Mouse (Mus musculus): ENCODE data around the gene Inpp5a. TPM values are rescaled to one million over a fixed set of nuclear protein-coding genes. Genes with fewer than 3 reads are reported as not detected.
"Not testable (repeated sequence)": the region's sequence is repeated elsewhere in the genome, so short reads cannot be mapped to it uniquely, and the experiment has no call there.

Gene Inpp5a
- total RNA-seq, 2 experiments from 2014 or later = 80.9 to 101 TPM

DNA sequence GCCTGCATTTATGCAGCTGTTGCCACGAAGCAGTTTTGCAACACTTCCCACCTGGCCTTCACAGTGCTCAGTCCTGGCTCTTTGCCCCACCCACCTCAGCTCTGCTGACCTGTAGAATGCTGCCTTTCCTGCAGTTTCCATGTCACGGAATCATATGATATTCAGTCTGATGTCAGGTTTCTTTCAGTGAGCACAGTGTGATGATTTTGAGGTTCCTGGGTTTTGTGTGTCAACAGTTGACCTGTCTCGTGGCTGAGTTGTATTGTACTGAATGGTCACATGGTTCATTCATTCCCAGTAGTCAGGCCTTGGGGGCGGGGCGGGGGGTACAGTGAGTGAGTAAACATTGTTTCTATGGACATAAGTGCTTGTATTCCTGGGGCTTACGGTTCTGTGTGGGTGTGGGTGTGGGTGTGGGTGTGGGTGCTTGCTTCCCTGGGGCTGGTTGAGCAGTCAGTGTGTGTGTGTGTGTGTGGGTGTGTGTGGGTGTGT is 9.7 kb downstream of the Inpp5a start:
- no peak for DNase-seq (ENCODE audit: low spot score in 2 of 2)

DNA sequence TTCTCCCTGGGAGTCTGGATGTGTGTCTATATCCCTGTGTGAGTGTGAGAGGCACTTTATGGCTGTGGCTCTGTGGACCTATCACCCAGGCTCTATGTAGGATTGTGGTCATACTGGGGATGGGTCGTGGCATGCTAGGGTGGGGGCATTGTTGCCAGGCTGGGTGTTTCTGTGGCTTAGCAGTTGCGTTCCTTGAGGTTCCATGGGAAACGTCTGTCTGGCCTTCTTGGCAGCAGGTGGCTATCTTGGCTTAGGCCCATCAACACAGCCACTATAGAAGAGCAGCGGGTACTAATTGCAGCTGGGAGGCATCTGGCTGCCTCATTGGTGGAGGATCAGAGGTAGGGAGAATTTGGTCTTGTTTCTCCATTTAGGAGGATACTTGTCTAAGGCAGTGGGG is 10.7 kb downstream of the Inpp5a start:
- DNase-seq (ENCODE audit: low spot score in 2 of 2) = no peak

DNA sequence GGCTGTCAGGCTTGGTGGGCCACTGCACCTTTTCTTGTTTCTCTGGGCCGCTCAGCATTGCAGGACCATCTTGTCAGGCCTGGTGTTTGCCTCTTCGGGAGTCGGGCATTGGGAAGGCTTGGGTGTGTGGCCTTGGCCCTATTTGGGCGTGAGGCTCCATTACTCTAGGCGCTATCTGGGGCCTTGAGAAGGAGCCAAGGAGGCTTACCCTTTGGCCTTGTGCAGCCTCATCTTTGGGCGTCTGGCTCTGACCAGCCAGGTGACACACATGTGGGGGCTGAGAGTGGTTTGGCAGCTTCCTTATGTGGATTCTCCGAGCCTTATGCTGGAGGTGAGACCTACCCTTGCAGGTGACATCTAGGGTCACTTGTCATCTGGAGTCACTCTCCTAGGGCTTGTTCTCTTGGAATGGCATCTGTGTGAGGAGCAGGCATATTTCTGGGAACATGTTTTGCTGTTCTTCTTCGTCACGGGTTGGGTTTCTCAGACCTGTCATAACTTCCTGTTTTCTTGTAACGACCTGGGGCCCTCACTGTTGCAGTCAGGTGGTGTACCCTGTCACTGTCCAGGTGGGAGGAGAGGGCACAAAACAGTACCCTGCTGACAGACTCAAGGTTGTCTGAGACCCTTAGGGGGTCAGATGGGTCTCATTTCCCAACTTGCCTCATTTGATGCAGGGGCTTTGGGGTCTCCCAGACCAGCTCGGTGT is 11.2 kb downstream of the Inpp5a start:
- DNase-seq (ENCODE audit: low spot score in 2 of 2) = peak in 1 of 2 experiments; percentile 51

DNA sequence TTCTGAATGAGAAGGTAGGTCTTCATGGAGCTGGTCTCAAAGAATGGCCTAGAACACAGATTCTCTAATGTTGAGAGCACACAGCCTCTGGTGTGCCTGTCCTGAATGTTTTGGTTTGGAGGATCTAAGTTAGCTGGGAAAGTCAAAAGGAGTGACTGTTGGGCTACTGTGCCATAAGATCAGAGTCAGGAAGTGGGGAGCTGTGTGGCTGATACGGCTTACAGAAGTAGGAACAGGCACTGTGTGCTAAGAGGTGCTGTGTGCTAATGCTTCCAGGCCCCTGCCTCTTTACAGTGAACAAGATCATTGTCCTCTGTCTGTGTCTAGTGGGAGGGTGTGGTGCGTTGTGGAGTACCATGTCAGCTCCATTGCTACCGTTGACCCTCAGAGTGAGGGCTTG is 12.0 kb downstream of the Inpp5a start:
- DNase-seq (ENCODE audit: low spot score in 2 of 2) = no peak

DNA sequence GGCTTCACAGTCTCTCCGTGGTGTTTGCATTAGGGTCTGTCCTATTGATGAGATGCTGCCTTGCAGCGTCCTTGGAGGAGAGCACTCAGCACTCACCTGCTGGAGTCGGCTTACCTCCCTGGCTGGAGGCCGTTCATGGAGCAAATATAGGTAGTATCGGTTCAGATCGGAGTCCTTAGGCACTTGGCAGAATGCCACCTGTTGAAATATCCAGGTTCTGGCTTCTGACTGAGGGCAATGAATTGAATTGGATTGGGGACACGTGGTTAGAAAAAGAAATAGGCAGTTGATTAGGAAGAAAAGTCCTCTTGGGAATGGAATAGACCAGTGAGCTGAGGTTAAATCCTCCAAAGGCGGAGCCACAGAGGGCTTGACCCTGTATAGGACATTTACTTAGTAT is 12.9 kb downstream of the Inpp5a start:
- DNase-seq (ENCODE audit: low spot score in 2 of 2) = no peak

DNA sequence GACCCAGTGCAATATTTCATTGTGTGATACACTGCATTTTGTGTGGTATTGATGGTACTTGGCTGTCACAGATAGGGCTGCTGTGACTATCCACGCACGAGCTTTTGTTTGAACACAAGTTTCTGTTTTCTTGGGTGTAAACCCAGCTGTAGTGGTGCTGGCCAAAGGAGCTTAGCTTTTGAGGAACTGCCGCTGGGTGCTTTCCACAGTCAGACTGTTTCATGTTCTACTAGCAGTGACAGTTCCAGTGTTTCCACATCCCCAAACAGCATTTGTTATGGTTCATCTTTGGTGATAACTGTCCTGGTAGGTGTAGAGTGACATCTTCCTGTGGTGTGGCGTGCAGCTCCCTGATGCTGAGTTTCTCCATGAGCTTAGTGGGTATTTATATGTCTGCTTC is 13.8 kb downstream of the Inpp5a start:
- no peak for DNase-seq (ENCODE audit: low spot score in 2 of 2)

DNA sequence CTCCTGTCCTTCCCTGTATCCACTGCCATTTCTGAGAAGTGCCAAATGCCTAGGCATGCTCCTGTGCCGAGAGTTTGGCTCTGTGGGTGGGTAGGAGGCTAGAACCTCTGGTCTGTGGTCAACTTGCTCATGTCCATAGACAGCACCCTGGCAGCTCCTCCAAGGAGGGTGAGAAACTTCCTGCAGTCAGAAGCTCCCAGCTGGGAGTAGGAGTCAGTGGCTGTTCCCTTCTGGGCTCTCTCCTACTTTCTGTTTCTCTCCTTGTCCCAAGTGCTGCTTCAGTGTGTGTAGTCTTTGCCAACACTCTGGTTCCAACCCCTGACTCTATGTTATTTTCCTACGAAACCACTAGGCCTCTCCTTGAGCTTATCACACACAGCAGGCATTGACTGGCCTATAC is 17.7 kb downstream of the Inpp5a start:
- no peak for DNase-seq (ENCODE audit: low spot score in 2 of 2)

DNA sequence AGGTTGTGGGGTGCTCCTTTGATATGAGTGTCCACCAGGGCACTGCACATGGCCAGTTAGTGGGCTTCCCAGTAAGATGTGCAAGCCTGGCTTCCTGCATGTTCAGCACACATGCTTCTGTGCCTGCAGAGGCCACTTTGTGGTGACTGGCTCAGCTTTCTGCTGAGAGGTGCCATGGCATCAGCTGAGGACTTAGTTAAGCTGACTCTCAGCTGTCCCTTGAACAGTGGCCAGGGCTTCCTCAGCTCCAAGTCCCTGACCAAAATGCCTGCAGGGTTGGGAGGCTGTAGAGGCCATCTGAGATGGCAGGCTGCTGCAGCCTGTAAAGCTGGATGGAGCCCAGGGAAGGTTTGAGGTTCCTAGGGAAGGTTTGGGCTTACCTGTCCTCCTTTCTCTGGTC is 19.1 kb downstream of the Inpp5a start:
- DNase-seq (ENCODE audit: low spot score in 2 of 2) = no peak

DNA sequence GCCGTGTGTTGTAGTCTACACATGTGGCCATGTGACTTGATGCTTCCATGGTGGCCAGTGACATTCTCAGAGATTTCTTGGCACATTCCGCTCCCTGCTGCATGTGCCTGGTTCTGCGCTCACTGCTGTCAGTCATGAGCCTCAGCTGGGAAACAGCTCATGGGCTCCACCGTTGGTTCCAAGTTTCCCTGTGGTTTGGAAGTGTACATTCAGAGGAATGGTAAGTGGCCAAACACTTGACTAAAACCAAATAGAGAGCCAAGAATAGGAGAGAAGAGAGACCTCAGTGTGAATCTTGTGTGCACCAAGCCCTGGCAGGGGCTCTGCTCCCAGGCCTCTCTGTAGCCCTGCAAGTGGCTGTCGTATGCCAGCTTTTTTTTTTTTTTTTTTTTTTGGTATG is 21.0 kb downstream of the Inpp5a start:
- no peak for DNase-seq (ENCODE audit: low spot score in 2 of 2)

DNA sequence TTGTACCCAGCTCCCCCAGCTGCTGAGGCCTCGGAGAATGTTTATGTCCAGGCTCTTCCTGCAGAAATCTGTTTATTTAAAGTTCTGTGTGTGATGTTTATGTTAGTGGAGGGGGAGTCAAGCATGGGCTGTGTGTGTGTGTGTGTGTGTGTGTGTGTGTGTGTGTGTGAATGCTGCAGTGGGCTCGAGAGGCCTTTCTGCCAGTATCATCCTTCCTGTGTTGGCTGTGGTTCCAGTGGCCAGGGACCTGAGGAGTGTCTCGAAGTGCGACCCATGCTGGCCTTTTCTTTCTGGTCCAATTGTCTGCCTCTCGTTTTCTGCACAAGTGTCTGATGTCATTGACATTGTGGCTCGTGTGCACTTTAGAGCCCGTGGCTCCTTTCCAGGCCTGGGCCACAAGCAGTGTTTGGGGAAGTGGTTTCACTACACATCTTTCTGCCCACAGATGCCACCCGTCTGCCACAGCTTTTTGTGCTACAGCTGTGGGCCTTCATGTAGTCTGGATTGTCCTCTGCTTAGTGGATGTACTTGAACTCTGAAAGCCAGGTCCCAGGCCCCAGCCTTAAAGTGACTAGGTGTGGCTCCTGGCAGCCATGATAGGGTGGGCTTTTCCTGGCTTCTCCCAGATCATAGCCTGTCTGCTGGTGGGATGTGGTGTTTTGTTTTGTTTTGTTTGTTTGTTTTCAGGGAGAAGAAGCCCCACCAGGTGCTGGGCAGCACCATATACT is 23.5 kb downstream of the Inpp5a start:
- no peak for DNase-seq (ENCODE audit: low spot score in 2 of 2)

DNA sequence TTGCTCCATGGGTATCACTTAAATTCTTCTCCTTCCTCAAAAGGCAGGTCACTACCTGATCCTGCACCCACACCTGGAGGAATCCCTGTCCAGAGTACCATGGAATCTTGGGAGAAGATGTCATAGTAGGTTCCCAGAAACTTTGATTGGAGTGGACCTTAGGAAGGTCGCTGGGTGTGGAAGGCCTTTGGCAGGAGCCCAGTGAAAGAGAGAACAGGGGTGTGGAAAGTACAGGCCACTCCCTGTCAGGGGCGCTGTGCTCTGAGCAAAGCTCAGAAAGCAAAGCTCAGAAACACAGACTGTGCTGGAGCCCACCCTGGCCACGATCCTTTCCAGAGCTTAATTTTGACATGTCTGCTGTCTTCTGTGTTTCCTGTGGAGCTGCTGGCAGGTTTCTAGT is 24.5 kb downstream of the Inpp5a start:
- no peak for DNase-seq (ENCODE audit: low spot score in 2 of 2)

DNA sequence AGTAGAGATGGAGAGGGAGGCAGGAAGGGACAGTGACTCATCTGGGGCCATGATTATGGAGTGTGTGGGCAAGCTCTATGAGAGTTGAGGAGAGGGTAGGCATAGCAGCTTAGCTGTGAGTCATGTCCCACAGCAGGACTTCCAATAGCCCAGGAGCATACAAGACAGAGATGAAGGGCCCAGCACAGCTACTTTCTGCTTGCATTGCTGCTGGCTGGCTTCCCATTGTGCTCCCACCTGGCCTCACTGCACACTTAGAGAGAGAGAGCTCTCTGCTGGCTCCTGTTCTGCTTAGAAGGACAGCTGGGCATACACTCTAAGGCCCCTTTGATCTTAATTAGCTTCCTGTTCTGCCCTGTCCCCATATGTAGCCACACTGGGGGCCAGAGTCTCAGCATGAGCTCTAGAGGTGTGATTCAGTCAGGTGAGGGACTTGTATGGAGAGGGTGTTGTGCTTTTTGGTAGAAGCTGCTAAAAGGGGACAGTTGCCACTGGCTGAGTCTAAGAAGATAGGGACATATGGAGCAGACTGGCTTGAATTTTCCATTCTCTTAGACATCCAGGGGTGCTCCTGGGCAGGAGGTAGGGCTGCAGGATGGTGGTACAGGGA is 26.8 kb downstream of the Inpp5a start:
- DNase-seq (ENCODE audit: low spot score in 2 of 2) = no peak

DNA sequence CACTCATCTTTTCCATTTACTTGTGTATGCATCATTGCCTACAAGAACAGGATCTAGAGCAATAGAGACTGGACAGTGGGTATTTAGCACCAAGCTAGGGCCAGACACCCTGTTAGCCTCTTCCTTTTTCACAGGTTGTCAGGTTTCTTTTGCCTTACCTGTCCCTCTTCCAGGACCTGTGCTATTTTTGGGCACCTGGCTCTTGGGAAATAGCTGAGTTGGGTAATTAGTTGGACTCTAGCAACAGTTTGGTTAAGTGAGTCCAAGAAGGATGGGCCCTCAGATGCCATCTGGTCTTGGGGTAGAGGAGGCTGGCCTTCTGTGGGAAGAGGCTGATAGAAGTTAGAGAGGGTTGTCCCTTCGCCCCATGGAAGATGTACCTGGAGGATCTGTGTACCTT is 29.5 kb downstream of the Inpp5a start:
- no peak for DNase-seq (ENCODE audit: low spot score in 2 of 2)

DNA sequence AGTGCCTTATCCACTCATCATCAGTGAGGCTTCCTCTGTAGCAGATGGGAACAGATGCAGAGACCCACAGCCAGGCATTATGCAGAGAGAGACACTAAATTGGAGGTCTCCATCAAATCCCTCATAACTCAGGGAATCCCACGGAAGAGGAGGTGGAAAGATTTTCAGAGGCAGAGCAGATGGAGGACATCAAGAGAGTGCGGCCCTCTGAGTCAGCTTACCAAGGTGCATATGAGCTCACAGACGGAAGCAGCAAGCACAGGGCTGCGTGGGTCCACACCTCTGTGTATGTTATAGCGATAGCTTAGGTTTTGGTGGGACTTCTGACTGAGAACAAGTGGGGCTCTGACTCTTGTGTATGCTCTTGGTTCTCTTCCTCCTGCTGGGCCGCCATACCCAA is 33.9 kb downstream of the Inpp5a start:
- peak in 1 of 2 experiments; percentile 14 for DNase-seq (ENCODE audit: low spot score in 2 of 2)

DNA sequence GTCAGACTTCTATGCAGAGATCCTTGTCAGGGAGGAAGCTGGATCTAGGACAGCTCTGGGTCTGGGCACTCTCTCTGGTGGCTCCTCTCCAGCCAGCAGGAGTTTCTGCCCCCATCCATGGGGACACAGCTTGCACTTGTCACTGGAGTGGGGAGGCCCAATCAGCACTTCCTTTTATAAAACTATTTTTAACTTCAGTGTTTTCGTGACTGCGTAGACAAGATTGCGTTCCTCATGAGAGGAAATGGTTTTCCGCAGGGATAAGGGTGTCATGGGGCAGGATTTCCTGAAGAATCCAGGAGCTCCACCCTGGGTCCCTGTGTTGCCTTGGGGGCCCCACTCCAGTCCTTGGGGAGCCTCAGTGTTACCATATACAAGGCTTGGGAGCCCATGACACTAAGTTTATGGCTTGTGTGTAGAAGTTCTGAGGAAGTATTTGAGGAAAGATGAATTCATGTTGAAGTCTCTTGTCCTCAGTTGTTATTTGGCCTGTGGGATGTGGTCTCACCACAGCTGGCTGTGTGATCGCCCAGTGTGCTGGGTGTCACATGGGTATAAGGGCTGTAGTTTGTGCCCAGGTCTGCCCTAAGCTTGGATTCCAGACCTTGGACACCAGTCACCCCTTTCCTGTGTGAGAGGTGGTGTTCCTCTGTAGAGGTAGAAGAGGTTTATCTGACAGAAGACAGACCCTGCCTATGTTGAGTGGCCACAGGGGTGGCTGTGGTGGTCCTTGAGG is 45.4 kb downstream of the Inpp5a start:
- DNase-seq (ENCODE audit: low spot score in 2 of 2) = no peak

DNA sequence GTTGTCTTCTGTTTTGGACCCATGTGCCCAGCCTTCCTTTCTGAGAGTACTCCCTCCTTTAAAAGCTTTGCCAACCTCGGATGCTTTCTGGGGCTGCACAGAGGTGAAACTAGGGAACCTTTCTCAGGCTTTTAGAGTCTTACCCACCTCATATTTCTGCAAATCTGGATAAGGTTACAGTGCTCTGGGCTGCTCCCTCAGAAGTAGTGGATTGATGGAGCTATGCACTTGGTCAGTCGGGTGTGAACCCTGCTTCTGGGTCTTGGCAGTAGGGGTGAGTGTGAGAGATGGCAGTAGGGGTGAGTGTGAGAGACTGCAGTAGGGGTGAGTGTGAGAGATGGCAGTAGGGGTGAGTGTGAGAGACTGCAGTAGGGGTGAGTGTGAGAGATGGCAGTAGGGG is 46.0 kb downstream of the Inpp5a start:
- not testable (repeated sequence) for DNase-seq (ENCODE audit: low spot score in 2 of 2)

DNA sequence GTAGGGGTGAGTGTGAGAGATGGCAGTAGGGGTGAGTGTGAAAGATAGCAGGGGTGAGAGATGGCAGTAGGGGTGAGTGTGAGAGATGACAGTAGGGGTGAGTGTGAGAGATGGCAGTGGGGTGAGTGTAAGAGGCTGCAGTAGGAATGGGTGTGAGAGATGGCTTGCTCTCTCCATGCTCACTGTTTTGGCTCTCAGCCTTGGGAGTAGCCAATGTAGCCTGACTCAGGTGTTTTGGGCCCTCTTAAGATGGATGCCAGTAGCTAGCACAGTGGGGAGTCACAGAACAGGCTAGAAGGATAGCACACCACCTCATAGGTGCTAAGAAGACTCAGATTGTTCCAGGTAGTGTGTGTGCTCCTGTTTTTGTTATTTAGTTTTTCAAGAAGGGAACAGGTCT is 46.8 kb downstream of the Inpp5a start:
- DNase-seq (ENCODE audit: low spot score in 2 of 2) = no peak

DNA sequence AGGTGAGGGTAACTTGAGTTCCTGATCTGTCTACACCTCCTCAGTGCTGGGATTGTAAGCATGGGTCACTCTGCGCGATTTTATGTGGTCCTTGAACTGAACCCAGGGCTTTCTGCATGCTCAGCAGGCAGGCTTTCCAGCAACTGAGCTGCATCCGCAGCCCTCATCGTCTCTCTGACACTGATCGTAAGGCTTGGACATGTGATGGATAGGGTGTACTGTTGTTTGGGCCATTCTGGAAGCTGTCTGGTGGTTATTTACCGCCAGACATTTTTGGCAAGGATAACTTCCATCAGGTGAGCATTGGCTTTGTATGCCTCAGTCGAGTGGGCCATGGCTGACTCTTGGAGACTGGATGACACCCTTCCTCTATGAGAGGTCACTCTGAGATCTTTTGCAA is 48.0 kb downstream of the Inpp5a start:
- no peak for DNase-seq (ENCODE audit: low spot score in 2 of 2)

DNA sequence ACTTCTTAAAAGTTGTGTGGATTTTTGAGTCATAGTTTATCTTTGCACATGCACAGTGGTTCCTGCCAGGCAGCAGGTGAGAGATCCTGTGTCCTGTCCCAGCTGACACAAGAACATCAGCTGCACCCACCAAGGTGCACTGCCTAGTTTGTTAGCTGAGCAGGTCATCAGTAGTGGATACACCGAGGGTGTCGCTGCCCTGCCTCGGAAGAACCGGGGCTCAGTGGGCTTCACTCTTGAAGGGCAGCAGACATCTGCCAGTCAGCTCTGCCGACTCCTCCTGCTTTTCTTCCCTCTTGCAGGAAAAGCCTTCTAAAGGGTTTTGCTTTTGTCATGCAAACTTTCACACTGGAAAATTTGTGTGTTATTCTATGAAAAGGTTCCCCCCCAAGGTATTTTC is 48.6 kb downstream of the Inpp5a start:
- no peak for DNase-seq (ENCODE audit: low spot score in 2 of 2)

DNA sequence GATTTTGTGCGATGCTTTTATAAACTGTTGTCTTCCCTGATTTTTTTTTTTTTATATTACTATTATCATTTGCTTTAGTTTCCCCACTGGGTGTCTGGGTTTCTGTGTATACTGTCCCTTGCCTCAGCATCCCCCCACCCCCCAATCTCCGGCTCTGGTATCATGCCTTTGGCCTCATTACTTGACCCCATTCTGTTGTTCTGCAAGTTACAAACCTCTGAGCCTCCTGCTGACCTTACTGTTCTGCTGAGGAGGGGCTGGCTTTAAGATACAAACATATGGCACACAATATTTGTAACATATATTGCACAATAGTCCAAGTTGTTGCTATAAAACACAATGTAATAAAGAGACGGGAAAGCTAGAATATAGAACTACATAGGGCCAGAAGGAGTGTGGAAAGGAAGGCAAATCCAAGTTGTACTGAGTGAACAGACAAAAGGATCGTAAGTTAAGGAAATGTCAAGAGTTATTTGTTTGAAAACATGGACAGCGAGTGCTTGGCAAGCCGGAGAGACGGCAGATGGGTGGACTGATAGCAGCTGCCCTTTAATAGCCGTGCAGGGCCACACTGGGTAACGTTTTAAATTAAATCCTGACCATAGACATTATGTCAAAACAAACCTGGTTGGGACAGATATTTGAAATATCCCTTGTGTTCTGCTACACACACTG is 49.2 kb downstream of the Inpp5a start:
- DNase-seq (ENCODE audit: low spot score in 2 of 2) = no peak

DNA sequence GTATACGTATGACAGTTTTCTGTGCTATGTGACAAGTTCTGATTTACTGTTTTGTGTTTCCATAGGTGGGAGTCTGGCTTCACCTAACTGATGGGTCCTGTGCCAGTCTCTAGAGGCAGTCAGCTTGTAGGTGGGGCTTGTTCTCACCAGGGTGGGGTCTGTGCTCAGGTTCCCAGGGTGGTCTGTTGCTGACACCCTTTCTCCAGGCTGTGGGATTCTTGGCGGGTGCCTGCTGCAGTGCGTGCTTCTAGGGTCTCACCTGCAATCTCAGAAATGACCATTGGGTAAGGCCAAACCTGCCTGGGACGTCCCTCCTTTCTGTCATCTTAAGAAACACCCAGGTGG is 49.7 kb downstream of the Inpp5a start:
- no peak for DNase-seq (ENCODE audit: low spot score in 2 of 2)
